Mouse (Mus musculus): ENCODE data around the gene Rdm1. TPM values are rescaled to one million over a fixed set of nuclear protein-coding genes. Genes with fewer than 3 reads are reported as not detected.
A peak's percentile ranks its signal among the peaks of the same experiment; 100 is the strongest.
"Not testable (repeated sequence)": the region's sequence is repeated elsewhere in the genome, so short reads cannot be mapped to it uniquely, and the experiment has no call there.

Rdm1 gene
- total RNA-seq, 1 experiment from 2014 or later = 11.0 TPM

- not testable (repeated sequence) for ATAC-seq (replicated peaks; ENCODE audit: low read depth, poor library complexity, severe bottlenecking)
Observed at GRCm38 (mm10) chr11:101647093-101647492, 20.1 kb downstream of the Rdm1 start.

- no peak for ATAC-seq (replicated peaks; ENCODE audit: low read depth, poor library complexity, severe bottlenecking)
Observed at GRCm38 (mm10) chr11:101656356-101656755, 29.4 kb downstream of the Rdm1 start.

GRCm38 (mm10) chr11:101657528-101657885 is 30.5 kb downstream of the Rdm1 start:
- no peak; the same call in 1 of the 2 replicates for ATAC-seq (replicated peaks; ENCODE audit: low read depth, poor library complexity, severe bottlenecking)

GRCm38 (mm10) chr11:101657886-101658750 is 31.1 kb downstream of the Rdm1 start:
- peak; percentile 86 for ATAC-seq (replicated peaks; ENCODE audit: low read depth, poor library complexity, severe bottlenecking)

GRCm38 (mm10) chr11:101658751-101659558 is 32.0 kb downstream of the Rdm1 start:
- ATAC-seq (replicated peaks; ENCODE audit: low read depth, poor library complexity, severe bottlenecking) = peak; percentile 64

- ATAC-seq (replicated peaks; ENCODE audit: low read depth, poor library complexity, severe bottlenecking) = no peak
Observed at GRCm38 (mm10) chr11:101661191-101661590, 34.2 kb downstream of the Rdm1 start.

GRCm38 (mm10) chr11:101661786-101662185 is 34.8 kb downstream of the Rdm1 start:
- no peak for ATAC-seq (replicated peaks; ENCODE audit: low read depth, poor library complexity, severe bottlenecking)

GRCm38 (mm10) chr11:101663229-101664027 is 36.4 kb downstream of the Rdm1 start:
- no peak for ATAC-seq (replicated peaks; ENCODE audit: low read depth, poor library complexity, severe bottlenecking)

- ATAC-seq (replicated peaks; ENCODE audit: low read depth, poor library complexity, severe bottlenecking) = peak; percentile 95
Observed at GRCm38 (mm10) chr11:101664825-101665635, 38.0 kb downstream of the Rdm1 start, which contains the start of gene Arl4d. Arl4d (plus strand) TSS chr11:101665541.

GRCm38 (mm10) chr11:101665636-101665992 is 38.6 kb downstream of the Rdm1 start:
- no peak for ATAC-seq (replicated peaks; ENCODE audit: low read depth, poor library complexity, severe bottlenecking)

- ATAC-seq (replicated peaks; ENCODE audit: low read depth, poor library complexity, severe bottlenecking) = no peak
Observed at GRCm38 (mm10) chr11:101666626-101667345, 39.8 kb downstream of the Rdm1 start.

GRCm38 (mm10) chr11:101667871-101668532 is 41.0 kb downstream of the Rdm1 start:
- no peak for ATAC-seq (replicated peaks; ENCODE audit: low read depth, poor library complexity, severe bottlenecking)

- no peak for ATAC-seq (replicated peaks; ENCODE audit: low read depth, poor library complexity, severe bottlenecking)
Observed at GRCm38 (mm10) chr11:101668546-101669261, 41.7 kb downstream of the Rdm1 start.

GRCm38 (mm10) chr11:101670334-101670733 is 43.3 kb downstream of the Rdm1 start:
- ATAC-seq (replicated peaks; ENCODE audit: low read depth, poor library complexity, severe bottlenecking) = no peak

- ATAC-seq (replicated peaks; ENCODE audit: low read depth, poor library complexity, severe bottlenecking) = no peak
Observed at GRCm38 (mm10) chr11:101671255-101671654, 44.3 kb downstream of the Rdm1 start.

GRCm38 (mm10) chr11:101673010-101673642 is 46.1 kb downstream of the Rdm1 start:
- ATAC-seq (replicated peaks; ENCODE audit: low read depth, poor library complexity, severe bottlenecking) = peak; percentile 57

- ATAC-seq (replicated peaks; ENCODE audit: low read depth, poor library complexity, severe bottlenecking) = no peak
Observed at GRCm38 (mm10) chr11:101674106-101674505, 47.1 kb downstream of the Rdm1 start.

All from common myeloid progenitor, adult 5-6 weeks (primary cell).